Mouse (Mus musculus) hindbrain, embryonic 10.5 days (tissue): ENCODE results near the gene Spata5. TPM values are rescaled to one million over a fixed set of nuclear protein-coding genes. Genes with fewer than 3 reads are reported as not detected.

ENCODE experiments used
- DNase-seq: peaks from one replicate; pipeline ENCODE4 v3.0.0-alpha.2; 2017; ENCODE audit warnings: low spot score
- H3K27ac ChIP-seq: fragments of 300-500 bp; sonication (generic); 2 replicates; pipeline ENCODE4 v1.5.1; 2016; ENCODE audit warnings: mild to moderate bottlenecking, moderate library complexity
- H3K27me3 ChIP-seq: fragments of 300-500 bp; sonication (generic); 2 replicates; pipeline ENCODE4 v1.6.1; 2016; ENCODE audit warnings: mild to moderate bottlenecking; ENCODE audit not compliant: poor library complexity, insufficient read depth, severe bottlenecking
- H3K36me3 ChIP-seq: fragments of 300-500 bp; sonication (generic); 2 replicates; pipeline ENCODE4 v1.6.1; 2016; ENCODE audit warnings: mild to moderate bottlenecking, moderate library complexity
- H3K4me1 ChIP-seq: fragments of 300-500 bp; sonication (generic); replicated peaks from 2 replicates; pipeline ENCODE4 v1.6.1; 2016; ENCODE audit warnings: mild to moderate bottlenecking
- H3K4me3 ChIP-seq: fragments of 300-500 bp; sonication (generic); 2 replicates; pipeline ENCODE4 v1.5.1; 2016; ENCODE audit warnings: mild to moderate bottlenecking, moderate library complexity
- H3K9me3 ChIP-seq: fragments of 300-500 bp; sonication (generic); 2 replicates; pipeline ENCODE4 v1.6.1; 2016; ENCODE audit warnings: mild to moderate bottlenecking, moderate library complexity
- WGBS: fragments of 180-500 bp; shearing (Covaris S2); methylation state at CpG from one replicate; pipeline ENCODE4 v1.1.7; 2016; 5-methylcytosine and 5-hydroxymethylcytosine counted together
- polyA plus RNA-seq: library from polyadenylated mRNA; unstranded; fragments of >200 nt; fragmentation: Nextera tagmentation; extraction: Ambion mirVana; gene quantifications from 2 replicates; pipeline ENCODE4 v1.2.1, GENCODE M21; 2016

The Spata5 gene
- 43.4 and 44.1 TPM in 2 replicates for polyA plus RNA-seq

GRCm38 (mm10) chr3:37419458-37419991 lies at the start of gene Spata5:
Gene Spata5 (plus strand): TSS chr3:37419896.
- under 1% methylated on average over 50 of the region's 50 CpGs for WGBS
- Histone ChIP-seq H3K9me3 (no peaks in the 10 kb centered on the region), H3K4me1 (peaks cover 24% of the 10 kb centered on the region), H3K4me3 (peak within 1 kb of the TSS; percentile 85), H3K36me3 (peaks cover 4% of the 10 kb centered on the region; the same call in 1 of the 2 replicates), H3K27ac (peak within 1 kb of the TSS; percentile 93), H3K27me3 (no peaks in the 10 kb centered on the region)
- DNase-seq: peak; percentile 100

- Histone ChIP-seq H3K27ac (no peak overlapping the region), H3K9me3 (no peaks in the 10 kb centered on the region), H3K36me3 (no peaks in the 10 kb centered on the region), H3K4me3 (no peak overlapping the region), H3K4me1 (no peaks in the 10 kb centered on the region), H3K27me3 (no peaks in the 10 kb centered on the region)
- 77% methylated on average over 4 of the region's 4 CpGs for WGBS
- DNase-seq: no peak
Observed at GRCm38 (mm10) chr3:37370407-37370806, 49.3 kb upstream of the Spata5 start.

- Histone ChIP-seq H3K9me3 (no peaks in the 10 kb centered on the region), H3K27me3 (no peaks in the 10 kb centered on the region), H3K4me3 (no peak overlapping the region), H3K4me1 (peaks cover 5% of the 10 kb centered on the region; the same call in 1 of the 2 replicates), H3K36me3 (no peaks in the 10 kb centered on the region), H3K27ac (no peak overlapping the region)
- 90% methylated on average over 11 of the region's 11 CpGs for WGBS
- DNase-seq: no peak
Observed at GRCm38 (mm10) chr3:37373712-37374111, 46.0 kb upstream of the Spata5 start.

GRCm38 (mm10) chr3:37377926-37378325 lies 41.8 kb upstream of the Spata5 start:
- no peaks in the 10 kb centered on the region for H3K27me3 ChIP-seq
- WGBS: 81% methylated on average over 6 of the region's 6 CpGs
- H3K4me1 ChIP-seq: peaks cover 5% of the 10 kb centered on the region; the same call in 1 of the 2 replicates
- DNase-seq: no peak
- no peaks in the 10 kb centered on the region for H3K9me3 ChIP-seq
- no peak overlapping the region for H3K4me3 ChIP-seq
- no peak overlapping the region for H3K27ac ChIP-seq
- no peaks in the 10 kb centered on the region for H3K36me3 ChIP-seq

DNA sequence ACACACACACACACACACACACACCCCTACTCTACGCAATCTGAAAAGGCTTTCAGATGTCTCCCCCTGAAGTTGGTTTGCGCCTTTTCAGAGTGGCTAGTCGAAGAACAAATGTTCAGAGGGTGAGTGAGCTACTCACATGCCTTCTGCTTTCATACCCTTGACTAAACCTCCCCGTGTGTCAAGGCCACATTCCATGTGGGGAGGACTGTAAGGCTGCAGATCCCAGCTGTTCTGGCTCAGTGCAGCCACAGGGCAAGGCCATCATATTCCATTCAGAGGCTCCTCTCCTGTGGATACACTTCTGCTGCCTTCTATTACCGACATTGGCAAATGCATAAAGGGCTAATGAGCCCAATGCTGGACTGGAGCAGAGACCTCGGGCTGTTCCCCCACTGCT lies 41.3 kb upstream of the Spata5 start:
- Histone ChIP-seq H3K36me3 (no peaks in the 10 kb centered on the region), H3K27ac (no peak overlapping the region), H3K4me3 (no peak overlapping the region), H3K4me1 (peaks cover 5% of the 10 kb centered on the region; the same call in 1 of the 2 replicates), H3K9me3 (no peaks in the 10 kb centered on the region), H3K27me3 (no peaks in the 10 kb centered on the region)
- WGBS: 79% methylated on average over 6 of the region's 6 CpGs
- no peak for DNase-seq

DNA sequence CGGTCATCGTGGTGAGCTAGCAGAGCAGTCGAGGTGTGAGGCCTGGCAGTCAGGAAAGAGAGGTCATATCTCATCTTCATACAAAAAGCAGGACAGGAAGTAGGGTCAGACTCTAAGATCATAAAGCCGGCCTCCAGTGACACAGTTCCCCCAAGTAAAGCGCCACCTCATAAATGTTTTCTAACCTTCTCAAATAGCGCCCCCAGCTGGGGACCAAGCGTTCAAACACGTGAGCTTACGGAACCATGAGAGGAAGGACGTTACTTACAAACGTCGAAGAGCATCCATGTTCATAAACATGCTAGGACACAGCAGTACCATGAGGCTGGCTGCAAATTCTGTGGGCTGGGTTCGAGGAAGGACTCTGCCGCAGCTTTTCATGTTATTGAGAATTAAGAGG lies 40.5 kb upstream of the Spata5 start:
- WGBS: 84% methylated on average over 14 of the region's 14 CpGs
- H3K9me3 ChIP-seq: no peaks in the 10 kb centered on the region
- H3K4me1 ChIP-seq: peaks cover 5% of the 10 kb centered on the region; the same call in 1 of the 2 replicates
- DNase-seq: no peak
- H3K27ac ChIP-seq: no peak overlapping the region
- H3K36me3 ChIP-seq: no peaks in the 10 kb centered on the region
- no peak overlapping the region for H3K4me3 ChIP-seq
- no peaks in the 10 kb centered on the region for H3K27me3 ChIP-seq

DNA sequence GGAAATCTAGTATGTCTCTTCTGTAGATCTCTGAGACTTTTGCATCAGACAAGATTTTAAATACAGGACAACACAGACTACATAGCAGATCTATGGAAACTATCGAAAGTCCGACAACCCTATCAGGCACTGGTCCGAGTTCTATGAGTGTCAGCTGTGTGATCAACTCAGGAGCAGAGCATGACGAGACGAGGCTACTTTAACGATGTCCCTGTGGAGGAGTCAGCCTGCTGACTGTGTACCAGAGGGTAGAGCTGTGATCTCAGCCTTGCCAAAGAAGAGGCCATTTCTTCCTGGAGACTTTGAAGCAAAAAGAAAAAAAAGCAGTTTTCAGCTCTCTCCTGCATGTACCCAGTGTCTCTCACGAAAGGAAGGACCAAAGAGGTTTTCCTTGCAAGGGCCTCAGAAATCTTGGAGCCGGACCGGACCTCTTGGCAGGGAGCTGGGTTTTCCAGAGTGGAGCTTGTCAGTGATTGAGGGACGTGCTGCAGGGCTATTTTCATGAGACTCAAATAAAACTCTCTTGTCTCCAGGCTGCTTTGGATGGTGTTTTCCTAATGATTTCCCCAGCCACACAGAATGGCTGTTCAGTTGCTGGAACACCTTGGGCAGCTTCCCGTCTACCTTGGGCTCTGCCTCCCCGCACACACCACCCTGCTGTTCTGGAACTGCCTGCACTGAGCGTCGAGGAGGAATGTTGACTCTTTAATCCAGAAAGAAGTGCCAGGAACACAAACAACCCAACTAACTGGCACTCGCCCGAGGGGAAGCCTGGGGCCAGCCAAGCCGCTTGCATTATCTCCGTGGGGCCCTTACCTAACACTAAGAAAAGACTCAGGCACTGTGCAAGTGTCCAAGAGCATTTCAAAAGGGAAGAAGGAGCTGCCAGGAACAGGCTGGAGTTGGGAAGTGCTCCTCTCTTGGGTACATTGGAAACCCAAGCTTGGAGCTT lies 39.5 kb upstream of the Spata5 start:
- Histone ChIP-seq H3K9me3 (no peaks in the 10 kb centered on the region), H3K27ac (no peak overlapping the region), H3K36me3 (no peaks in the 10 kb centered on the region), H3K4me1 (peaks cover 5% of the 10 kb centered on the region; the same call in 1 of the 2 replicates), H3K27me3 (no peaks in the 10 kb centered on the region), H3K4me3 (no peak overlapping the region)
- no peak for DNase-seq
- WGBS: 83% methylated on average over 18 of the region's 18 CpGs

DNA sequence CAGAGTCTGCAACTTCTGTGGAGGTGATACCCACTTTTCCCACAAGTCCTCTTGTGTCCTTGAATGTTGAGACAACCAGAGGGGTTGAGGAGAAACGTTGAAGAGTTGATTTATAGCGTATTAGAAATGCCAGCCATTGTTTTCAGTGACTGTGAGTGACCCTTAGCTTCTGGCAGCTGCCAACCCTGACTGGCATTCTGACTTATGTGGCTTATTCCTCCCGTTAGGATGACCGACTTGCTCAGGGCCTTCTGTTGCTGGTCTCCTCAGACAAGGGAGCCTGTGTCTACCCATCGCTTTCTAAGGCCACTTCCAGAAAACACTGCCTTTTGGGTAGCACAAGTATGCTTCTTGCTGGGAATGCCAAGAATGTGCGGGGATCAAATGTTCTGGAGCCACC lies 38.2 kb upstream of the Spata5 start:
- no peak overlapping the region for H3K27ac ChIP-seq
- H3K4me3 ChIP-seq: no peak overlapping the region
- H3K36me3 ChIP-seq: no peaks in the 10 kb centered on the region
- DNase-seq: no peak
- peaks cover 5% of the 10 kb centered on the region; the same call in 1 of the 2 replicates for H3K4me1 ChIP-seq
- 75% methylated on average over 6 of the region's 6 CpGs for WGBS
- no peaks in the 10 kb centered on the region for H3K9me3 ChIP-seq
- H3K27me3 ChIP-seq: no peaks in the 10 kb centered on the region

DNA sequence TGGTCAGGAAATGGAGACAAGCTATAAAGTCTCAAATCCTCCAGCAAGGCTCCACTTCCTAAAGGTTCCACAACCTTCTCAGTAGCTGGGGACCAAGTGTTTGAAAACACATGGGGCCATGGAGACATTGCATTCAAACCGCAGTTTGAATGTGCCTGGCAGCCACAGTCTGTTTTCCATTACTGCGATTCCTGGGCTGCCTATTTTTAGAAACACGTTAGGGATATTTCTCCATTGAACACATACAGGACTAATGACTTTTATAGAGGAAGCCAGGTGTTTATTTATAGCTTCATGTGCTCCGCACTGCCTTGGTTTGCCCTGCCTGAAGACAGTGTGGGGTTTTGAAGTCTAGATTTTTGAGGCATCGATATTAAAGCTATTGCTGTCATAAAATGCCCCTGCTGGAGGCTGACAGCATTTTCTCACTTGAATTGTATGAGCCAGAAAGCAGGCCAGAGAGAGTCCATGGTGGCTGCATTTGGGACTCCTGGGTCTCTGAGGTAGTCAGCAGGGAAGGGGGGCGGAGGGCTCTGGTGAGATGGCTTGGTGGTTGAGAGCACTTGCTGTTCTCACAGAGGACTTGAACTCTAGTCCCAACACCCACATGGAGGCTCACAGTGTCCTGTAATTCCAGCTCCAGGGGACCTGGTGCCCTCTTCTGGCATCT lies 36.5 kb upstream of the Spata5 start:
- Histone ChIP-seq H3K9me3 (no peaks in the 10 kb centered on the region), H3K27ac (no peak overlapping the region), H3K36me3 (no peaks in the 10 kb centered on the region), H3K4me1 (no peaks in the 10 kb centered on the region), H3K4me3 (no peak overlapping the region), H3K27me3 (no peaks in the 10 kb centered on the region)
- 88% methylated on average over 6 of the region's 6 CpGs for WGBS
- no peak for DNase-seq

DNA sequence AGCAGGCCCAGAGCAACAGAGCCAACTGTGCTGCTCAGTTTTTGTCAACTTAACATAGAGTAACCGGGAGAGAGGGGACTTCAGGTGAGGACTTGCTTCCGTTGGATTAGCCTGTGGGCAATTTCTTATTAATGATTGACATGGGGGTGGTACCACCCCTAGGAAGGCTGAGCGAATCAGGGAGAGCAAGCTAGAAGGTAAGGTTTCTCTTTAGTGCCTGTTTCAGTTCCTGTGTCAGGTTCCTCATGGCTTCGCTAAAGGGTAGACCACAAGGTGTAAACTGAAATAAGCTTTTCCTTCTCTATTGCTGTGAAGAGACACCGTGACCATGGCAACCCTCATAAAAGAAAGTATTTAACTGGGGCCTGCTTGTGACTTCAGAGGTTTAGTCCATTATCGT lies 32.4 kb upstream of the Spata5 start:
- 91% methylated on average over 6 of the region's 6 CpGs for WGBS
- Histone ChIP-seq H3K27me3 (no peaks in the 10 kb centered on the region), H3K9me3 (peaks cover 10% of the 10 kb centered on the region)

DNA sequence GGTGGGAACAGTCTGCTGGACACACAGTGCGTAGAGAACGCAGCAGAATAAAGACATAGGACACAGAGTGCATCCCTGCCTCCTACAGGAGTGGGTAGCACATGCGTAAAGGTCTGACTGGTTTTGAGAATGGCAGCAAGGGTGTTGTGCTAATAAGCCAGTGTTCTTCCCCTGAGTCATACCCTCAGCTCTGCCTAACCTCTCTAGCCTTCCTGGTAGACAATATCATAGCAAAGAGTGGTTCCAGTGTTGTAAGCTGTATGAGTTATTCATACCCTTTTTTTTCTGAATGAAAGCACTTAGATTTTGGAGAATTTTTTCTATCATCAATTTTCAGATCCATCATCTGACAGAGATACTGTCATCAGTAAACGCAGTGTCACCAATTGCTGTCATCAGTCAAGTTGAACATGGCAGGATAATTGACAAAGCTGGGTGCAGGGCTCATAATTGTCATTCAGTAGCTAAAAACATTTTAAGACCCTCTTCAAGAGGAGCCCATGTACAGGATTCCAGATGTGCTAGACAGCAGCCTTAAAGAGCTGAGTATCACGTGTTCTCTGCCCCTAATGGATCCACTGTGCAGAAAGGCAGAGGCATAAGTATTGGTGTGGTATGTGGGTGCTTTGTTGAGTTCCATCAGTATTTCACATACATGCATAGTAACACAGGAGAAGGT lies 22.6 kb upstream of the Spata5 start:
- H3K27me3 ChIP-seq: no peaks in the 10 kb centered on the region
- 89% methylated on average over 5 of the region's 5 CpGs for WGBS
- no peaks in the 10 kb centered on the region for H3K36me3 ChIP-seq
- no peak overlapping the region for H3K27ac ChIP-seq
- DNase-seq: no peak
- H3K4me3 ChIP-seq: no peak overlapping the region
- H3K4me1 ChIP-seq: no peaks in the 10 kb centered on the region
- H3K9me3 ChIP-seq: no peaks in the 10 kb centered on the region

More for the DNA sequence above, 32.4 kb upstream of the Spata5 start:
- Histone ChIP-seq H3K4me3 (no peak overlapping the region), H3K27ac (no peak overlapping the region), H3K4me1 (no peaks in the 10 kb centered on the region), H3K36me3 (no peaks in the 10 kb centered on the region)
- no peak for DNase-seq

GRCm38 (mm10) chr3:37397646-37398045 lies 22.1 kb upstream of the Spata5 start:
- H3K9me3 ChIP-seq: no peaks in the 10 kb centered on the region
- WGBS: 83% methylated on average over 3 of the region's 3 CpGs

More at GRCm38 (mm10) chr3:37397646-37398045, 22.1 kb upstream of the Spata5 start:
- Histone ChIP-seq H3K4me1 (no peaks in the 10 kb centered on the region), H3K27me3 (no peaks in the 10 kb centered on the region), H3K4me3 (no peak overlapping the region), H3K36me3 (no peaks in the 10 kb centered on the region), H3K27ac (no peak overlapping the region)
- no peak for DNase-seq
